Mouse (Mus musculus): ENCODE data around the gene Mgmt.

DNA sequence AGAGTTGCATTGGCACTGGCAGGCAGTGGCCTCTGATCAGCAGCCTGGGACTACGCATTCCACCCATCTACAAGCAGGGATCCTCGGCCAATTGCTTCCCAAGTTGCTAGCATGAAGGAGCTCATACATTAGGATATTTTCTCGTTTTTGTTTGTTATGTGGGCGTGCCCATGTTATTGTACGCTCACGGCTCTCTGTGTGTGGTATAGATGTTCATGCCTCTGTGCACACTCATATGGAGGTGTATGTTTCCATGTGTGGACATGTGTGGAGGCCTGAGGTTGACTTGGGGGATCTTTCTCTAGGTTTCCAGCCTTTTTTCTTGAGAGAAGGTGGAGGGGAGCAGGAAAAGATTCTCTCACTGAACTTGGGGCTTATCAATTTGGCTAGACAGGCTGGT is 46.8 kb upstream of the Mgmt start:
- TF ChIP-seq CTCF (IDR thresholded peaks at IDR 0.05; ENCODE audit: low read depth) (no peak), EP300 (IDR thresholded peaks at IDR 0.05; ENCODE audit: low read depth) (no peak)
